Mouse (Mus musculus): ENCODE results near the gene Babam2.
A peak's percentile ranks its signal among the peaks of the same experiment; 100 is the strongest.
"Not testable (repeated sequence)": the region's sequence is repeated elsewhere in the genome, so short reads cannot be mapped to it uniquely, and the experiment has no call there.

Gene Babam2

GRCm38 (mm10) chr5:31781624-31782023 is 84.1 kb downstream of the Babam2 start:
- DNase-seq (ENCODE audit: low spot score in 2 of 2), result no peak

- DNase-seq (ENCODE audit: low spot score in 2 of 2), result no peak
Observed at GRCm38 (mm10) chr5:31787201-31787600, 89.7 kb downstream of the Babam2 start.

- no peak for DNase-seq (ENCODE audit: low spot score in 2 of 2)
Observed at GRCm38 (mm10) chr5:31787622-31788021, 90.1 kb downstream of the Babam2 start.

- DNase-seq (ENCODE audit: low spot score in 2 of 2), result no peak
Observed at GRCm38 (mm10) chr5:31792338-31792737, 94.9 kb downstream of the Babam2 start.

GRCm38 (mm10) chr5:31792863-31793262 is 95.4 kb downstream of the Babam2 start:
- no peak for DNase-seq (ENCODE audit: low spot score in 2 of 2)

- no peak for DNase-seq (ENCODE audit: low spot score in 2 of 2)
Observed at GRCm38 (mm10) chr5:31795414-31795813, 97.9 kb downstream of the Babam2 start.

GRCm38 (mm10) chr5:31796979-31797378 is 99.5 kb downstream of the Babam2 start:
- no peak for DNase-seq (ENCODE audit: low spot score in 2 of 2)

- DNase-seq (ENCODE audit: low spot score in 2 of 2), result not testable (repeated sequence)
Observed at GRCm38 (mm10) chr5:31804211-31804610, 106.7 kb downstream of the Babam2 start.

- no peak for DNase-seq (ENCODE audit: low spot score in 2 of 2)
Observed at GRCm38 (mm10) chr5:31804751-31805150, 107.3 kb downstream of the Babam2 start.

GRCm38 (mm10) chr5:31807312-31807711 is 109.8 kb downstream of the Babam2 start:
- no peak for DNase-seq (ENCODE audit: low spot score in 2 of 2)

- DNase-seq (ENCODE audit: low spot score in 2 of 2), result no peak
Observed at GRCm38 (mm10) chr5:31808271-31808670, 110.8 kb downstream of the Babam2 start.

- DNase-seq (ENCODE audit: low spot score in 2 of 2), result peak in 1 of 2 experiments; percentile 7
Observed at GRCm38 (mm10) chr5:31810796-31811662, 113.5 kb downstream of the Babam2 start.

GRCm38 (mm10) chr5:31811663-31812001 is 114.1 kb downstream of the Babam2 start:
- DNase-seq (ENCODE audit: low spot score in 2 of 2), result no peak

- DNase-seq (ENCODE audit: low spot score in 2 of 2), result no peak
Observed at GRCm38 (mm10) chr5:31813156-31813675, 115.7 kb downstream of the Babam2 start.

GRCm38 (mm10) chr5:31814068-31814467 is 116.6 kb downstream of the Babam2 start:
- DNase-seq (ENCODE audit: low spot score in 2 of 2), result no peak

GRCm38 (mm10) chr5:31815129-31815528 is 117.6 kb downstream of the Babam2 start:
- no peak for DNase-seq (ENCODE audit: low spot score in 2 of 2)

- DNase-seq (ENCODE audit: low spot score in 2 of 2), result no peak
Observed at GRCm38 (mm10) chr5:31816082-31816481, 118.6 kb downstream of the Babam2 start.

GRCm38 (mm10) chr5:31820801-31821200 is 123.3 kb downstream of the Babam2 start:
- no peak for DNase-seq (ENCODE audit: low spot score in 2 of 2)

GRCm38 (mm10) chr5:31821204-31821603 is 123.7 kb downstream of the Babam2 start:
- no peak for DNase-seq (ENCODE audit: low spot score in 2 of 2)

GRCm38 (mm10) chr5:31823673-31824072 is 126.2 kb downstream of the Babam2 start:
- no peak for DNase-seq (ENCODE audit: low spot score in 2 of 2)

GRCm38 (mm10) chr5:31824126-31824525 is 126.6 kb downstream of the Babam2 start:
- no peak for DNase-seq (ENCODE audit: low spot score in 2 of 2)

GRCm38 (mm10) chr5:31827304-31827703 is 129.8 kb downstream of the Babam2 start:
- no peak for DNase-seq (ENCODE audit: low spot score in 2 of 2)

GRCm38 (mm10) chr5:31827896-31828295 is 130.4 kb downstream of the Babam2 start:
- no peak for DNase-seq (ENCODE audit: low spot score in 2 of 2)
